Mouse (Mus musculus): ENCODE results near the gene Gdf10.

Gene Gdf10

DNA sequence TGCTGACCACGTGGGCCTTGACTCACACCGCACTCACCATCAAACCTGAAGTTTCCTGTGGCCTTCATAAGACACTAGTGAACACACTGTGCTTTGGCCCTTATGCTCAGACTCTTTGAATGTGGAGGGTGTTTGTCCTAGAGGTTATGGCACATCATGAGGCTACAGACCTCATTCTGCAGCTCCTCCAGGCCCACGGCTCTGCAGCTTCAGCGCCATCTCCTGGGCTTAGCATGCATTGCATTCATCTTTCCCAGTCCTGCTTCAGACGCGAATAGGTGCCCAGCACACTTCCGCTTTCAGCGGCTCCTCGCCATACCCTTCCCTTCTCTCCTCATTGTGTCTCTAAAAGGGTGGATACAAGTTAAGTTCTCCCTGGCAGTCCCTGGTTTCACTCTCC lies 15.7 kb downstream of the Gdf10 start:
- DNase-seq (ENCODE audit: low spot score) = peak; percentile 53

DNA sequence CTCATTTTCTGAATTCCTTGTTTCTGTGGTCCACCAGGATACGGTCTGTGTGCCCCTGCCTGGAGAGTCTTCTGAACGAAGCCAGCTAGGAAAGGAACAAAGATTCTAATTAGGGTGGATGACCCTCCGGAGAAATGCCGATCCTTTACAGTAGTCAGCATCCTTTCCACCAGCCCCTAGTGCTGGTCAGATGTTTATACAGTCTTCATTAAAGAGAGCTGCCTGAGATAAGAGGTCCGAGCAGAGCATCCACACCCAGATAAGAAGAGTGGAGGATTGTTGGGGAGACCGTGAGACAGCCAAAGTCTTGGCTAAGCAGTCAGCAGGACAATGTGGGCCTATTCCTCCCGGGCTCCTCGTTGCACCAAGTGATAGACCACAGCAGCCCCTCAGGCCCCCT lies 17.4 kb downstream of the Gdf10 start, which contains the start of gene Gdf2:
Gene Gdf2 (plus strand): TSS at position 301 of the 400 bp plus-strand sequence.
- DNase-seq (ENCODE audit: low spot score) = no peak

- DNase-seq (ENCODE audit: low spot score) = no peak
Observed at GRCm38 (mm10) chr14:33942222-33942621, 18.8 kb downstream of the Gdf10 start.

- DNase-seq (ENCODE audit: low spot score) = no peak
Observed at GRCm38 (mm10) chr14:33946125-33946524, 22.7 kb downstream of the Gdf10 start.

- DNase-seq (ENCODE audit: low spot score) = no peak
Observed at GRCm38 (mm10) chr14:33952233-33952981, 29.0 kb downstream of the Gdf10 start.

- no peak for DNase-seq (ENCODE audit: low spot score)
Observed at GRCm38 (mm10) chr14:33953761-33954160, 30.4 kb downstream of the Gdf10 start, which contains the start of gene Rbp3. Gene Rbp3 (plus strand): TSS chr14:33954003.

DNA sequence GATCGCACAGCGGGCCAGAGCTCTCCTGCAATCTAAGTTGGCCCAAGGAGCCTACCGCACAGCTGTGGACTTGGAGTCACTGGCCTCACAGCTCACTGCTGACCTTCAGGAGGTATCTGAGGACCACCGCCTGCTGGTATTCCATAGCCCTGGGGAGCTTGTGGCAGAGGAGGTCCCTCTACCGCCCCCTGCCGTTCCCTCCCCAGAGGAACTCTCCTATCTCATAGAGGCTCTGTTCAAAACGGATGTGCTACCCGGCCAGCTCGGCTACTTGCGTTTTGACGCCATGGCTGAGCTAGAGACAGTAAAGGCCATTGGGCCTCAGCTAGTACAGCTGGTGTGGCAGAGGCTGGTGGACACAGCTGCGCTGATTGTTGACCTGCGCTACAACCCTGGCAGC lies 32.7 kb downstream of the Gdf10 start:
- no peak for DNase-seq (ENCODE audit: low spot score)

GRCm38 (mm10) chr14:33958186-33958585 lies 34.8 kb downstream of the Gdf10 start:
- DNase-seq (ENCODE audit: low spot score) = no peak

DNA sequence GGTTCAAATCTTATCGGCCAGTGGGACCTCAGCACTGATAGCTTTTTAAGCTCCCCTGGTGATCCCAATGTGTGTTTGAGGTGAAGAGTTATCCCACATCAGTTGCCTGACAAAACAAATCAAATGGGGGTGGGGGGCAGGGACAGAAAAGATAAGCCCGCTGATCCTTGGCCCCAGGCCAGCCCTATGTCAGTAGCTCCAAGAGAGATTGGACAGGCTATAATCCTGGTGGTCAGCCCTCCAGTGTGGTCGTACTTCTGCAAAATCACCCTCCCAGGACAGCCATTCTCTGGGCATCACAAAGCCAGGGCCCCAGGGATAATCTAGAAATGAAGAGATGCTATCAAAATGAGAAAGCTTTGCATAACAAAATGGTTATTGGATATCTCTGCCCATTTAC lies 35.5 kb downstream of the Gdf10 start:
- no peak for DNase-seq (ENCODE audit: low spot score)

DNA sequence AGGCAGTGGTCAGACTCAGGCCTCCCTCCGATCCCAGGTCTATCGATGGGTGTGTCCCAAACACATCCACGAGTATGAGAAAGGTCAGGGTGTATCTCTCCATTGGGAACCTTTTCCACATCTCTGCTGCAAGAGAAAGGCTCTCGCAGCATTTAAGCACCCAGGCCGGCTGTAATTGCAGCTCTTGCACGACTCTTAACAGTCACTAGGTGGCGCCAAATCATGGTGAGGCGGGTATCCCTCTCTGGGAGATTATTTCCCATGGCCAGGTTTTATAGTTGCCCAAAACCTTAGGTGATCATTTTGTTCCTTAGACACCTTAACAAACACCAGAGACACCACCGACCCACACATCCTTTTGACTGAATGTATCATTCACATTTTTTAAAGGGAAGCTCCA lies 36.0 kb downstream of the Gdf10 start:
- no peak for DNase-seq (ENCODE audit: low spot score)

GRCm38 (mm10) chr14:33965675-33966074 lies 42.3 kb downstream of the Gdf10 start:
- no peak for DNase-seq (ENCODE audit: low spot score)

- no peak for DNase-seq (ENCODE audit: low spot score)
Observed at GRCm38 (mm10) chr14:33972679-33973078, 49.3 kb downstream of the Gdf10 start.

GRCm38 (mm10) chr14:33974752-33975151 lies 51.4 kb downstream of the Gdf10 start:
- no peak for DNase-seq (ENCODE audit: low spot score)

DNA sequence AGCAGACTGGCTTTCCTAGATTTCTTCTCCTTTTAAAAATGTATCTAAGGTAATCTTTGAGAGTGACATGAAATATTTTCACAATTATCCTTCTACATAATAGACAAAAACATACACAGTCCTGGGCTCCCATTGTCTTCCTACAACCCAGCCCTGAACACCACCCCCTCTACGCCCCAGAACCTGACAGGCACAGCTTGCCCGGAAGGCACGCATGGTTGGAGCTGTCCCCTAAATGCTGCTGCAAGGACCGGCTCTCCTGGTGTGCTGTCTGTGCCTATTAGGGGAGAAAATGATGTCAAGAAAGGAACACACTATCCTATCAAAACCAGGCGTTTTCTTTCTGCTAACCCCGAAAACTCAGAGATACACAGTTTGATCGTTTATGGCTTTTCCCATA lies 54.4 kb downstream of the Gdf10 start:
- DNase-seq (ENCODE audit: low spot score) = no peak

- DNase-seq (ENCODE audit: low spot score) = no peak
Observed at GRCm38 (mm10) chr14:33978604-33979059, 55.2 kb downstream of the Gdf10 start, which contains the start of gene Zfp488. Gene Zfp488 (minus strand): TSS chr14:33978764.

Measured in ovary, postnatal 10 days (tissue).